In genomic region chr10:62862435-62862834, GRCm38 (mm10) we compare ENCODE assay signal across 12 mouse cellular contexts. TPM values are rescaled to one million over a fixed set of nuclear protein-coding genes. Genes with fewer than 3 reads are reported as not detected.
DNase-seq lines count a peak whose midpoint lies in the region; ATAC-seq and TF ChIP-seq lines count a peak whose summit lies in the region.
"Had no signal": no experiment of that assay in that cellular context is flagged by ENCODE, and none has a peak within 500 bp of the region (broad histone marks: within the 10 kb centered on the region; RNA-seq: fewer than 3 reads in every experiment).

No protein-coding gene starts in this region.

- H3K27me3 ChIP-seq in intestine, postnatal 0 days (replicated peaks; ENCODE audit: control insufficient read depth, insufficient read depth, low read length): no peaks in the 10 kb centered on the region
- H3K27me3 ChIP-seq in intestine, embryonic 16.5 days (replicated peaks; ENCODE audit: control insufficient read depth, insufficient read depth, low read length): no peaks in the 10 kb centered on the region
- no peaks in the 10 kb centered on the region for H3K27me3 ChIP-seq in stomach, postnatal 0 days (ENCODE audit: control insufficient read depth, insufficient read depth, low read length)
- H3K27me3 ChIP-seq in forebrain, embryonic 10.5 days (ENCODE audit: poor library complexity, severe bottlenecking): no peaks in the 10 kb centered on the region
- H3K27me3 ChIP-seq: heart, embryonic 12.5 days; midbrain, embryonic 12.5 days had no signal

- peak; percentile 33 for DNase-seq in thymus, postnatal 14 days
- no peak for DNase-seq in thymus, adult 18-20 months
- peak; percentile 65 for DNase-seq in NIH3T3 (ENCODE audit: low read depth)
- DNase-seq in stomach, postnatal 0 days (ENCODE audit: low spot score): no peak
- DNase-seq in gastrocnemius, adult 8-10 months (ENCODE audit: low spot score in 2 of 2): no peak
- DNase-seq in forebrain, embryonic 10.5 days (ENCODE audit: extremely low spot score, low spot score): no peak
- DNase-seq: right cerebral cortex, postnatal 4 days had no signal

- H3K27ac ChIP-seq in intestine, postnatal 0 days (ENCODE audit: low read depth, low read length): no peak overlapping the region
- H3K27ac ChIP-seq in intestine, embryonic 16.5 days (ENCODE audit: low read length): no peak overlapping the region
- no peak overlapping the region for H3K27ac ChIP-seq in stomach, postnatal 0 days (replicated peaks)
- H3K27ac ChIP-seq in forebrain, embryonic 10.5 days: no peak overlapping the region
- H3K27ac ChIP-seq: midbrain, embryonic 12.5 days had no signal

- no peaks in the 10 kb centered on the region for H3K4me1 ChIP-seq in intestine, postnatal 0 days (replicated peaks; ENCODE audit: control insufficient read depth, insufficient read depth, low read length)
- peaks cover 7% of the 10 kb centered on the region; the same call in 1 of the 2 replicates for H3K4me1 ChIP-seq in intestine, embryonic 16.5 days (ENCODE audit: control insufficient read depth, insufficient read depth, low read length)
- H3K4me1 ChIP-seq in stomach, postnatal 0 days (replicated peaks; ENCODE audit: control insufficient read depth, insufficient read depth): 0 out of 2 replicates have a peak, but pooled peaks cover 2% of the 10 kb centered on the region
- H3K4me1 ChIP-seq in forebrain, embryonic 10.5 days: peaks cover 35% of the 10 kb centered on the region

- TF ChIP-seq EP300 in stomach, postnatal 0 days (optimal IDR thresholded peaks at IDR 0.05): no peak

- ATAC-seq in intestine, postnatal 0 days: no peak
- ATAC-seq in intestine, embryonic 16.5 days: no peak
- no peak for ATAC-seq in stomach, postnatal 0 days (ENCODE audit: low FRiP score, low TSS enrichment)
- ATAC-seq: forebrain, embryonic 16.5 days had no signal

- 91% methylated on average over 1 of the region's 1 CpGs for WGBS in intestine, postnatal 0 days
- 100% methylated on average over 1 of the region's 1 CpGs for WGBS in intestine, embryonic 16.5 days
- WGBS in stomach, postnatal 0 days: 97% methylated on average over 1 of the region's 1 CpGs
- WGBS in forebrain, embryonic 10.5 days: 93% methylated on average over 1 of the region's 1 CpGs

- peak; percentile 55 for TF ChIP-seq CTCF in intestine, postnatal 0 days (IDR thresholded peaks at IDR 0.05; ENCODE audit: low read depth)
- peak; percentile 58 for TF ChIP-seq CTCF in stomach, postnatal 0 days (IDR thresholded peaks at IDR 0.05; ENCODE audit: low read depth)

- no peak overlapping the region for H3K9ac ChIP-seq in intestine, postnatal 0 days (ENCODE audit: low read depth, low read length)
- no peak overlapping the region for H3K9ac ChIP-seq in intestine, embryonic 16.5 days (ENCODE audit: low read depth, low read length)
- H3K9ac ChIP-seq in stomach, postnatal 0 days (ENCODE audit: low read length): no peak overlapping the region
- H3K9ac ChIP-seq: heart, embryonic 12.5 days; midbrain, embryonic 12.5 days had no signal

- H3K4me2 ChIP-seq in intestine, postnatal 0 days (replicated peaks; ENCODE audit: low read depth): no peak overlapping the region
- H3K4me2 ChIP-seq in intestine, embryonic 16.5 days (ENCODE audit: low read depth, low read length): no peak overlapping the region
- H3K4me2 ChIP-seq in stomach, postnatal 0 days (replicated peaks; ENCODE audit: low read depth): no peak overlapping the region
- H3K4me2 ChIP-seq: midbrain, embryonic 12.5 days had no signal

- H3K9me3 ChIP-seq in intestine, postnatal 0 days (ENCODE audit: control insufficient read depth): no peaks in the 10 kb centered on the region
- H3K9me3 ChIP-seq in intestine, embryonic 16.5 days (ENCODE audit: control insufficient read depth, low read length): peaks cover 5% of the 10 kb centered on the region; the same call in 1 of the 2 replicates
- no peaks in the 10 kb centered on the region for H3K9me3 ChIP-seq in stomach, postnatal 0 days (ENCODE audit: control insufficient read depth, low read length)
- H3K9me3 ChIP-seq in forebrain, embryonic 10.5 days: peaks cover 4% of the 10 kb centered on the region; the same call in 1 of the 2 replicates
- H3K9me3 ChIP-seq: midbrain, embryonic 12.5 days had no signal

- H3K36me3 ChIP-seq in intestine, postnatal 0 days (ENCODE audit: control insufficient read depth, insufficient read depth): no peaks in the 10 kb centered on the region
- no peaks in the 10 kb centered on the region for H3K36me3 ChIP-seq in intestine, embryonic 16.5 days (ENCODE audit: control insufficient read depth, insufficient read depth, low read length)
- H3K36me3 ChIP-seq in stomach, postnatal 0 days (ENCODE audit: control insufficient read depth, insufficient read depth, low read length): no peaks in the 10 kb centered on the region
- peaks cover 29% of the 10 kb centered on the region for H3K36me3 ChIP-seq in forebrain, embryonic 10.5 days (replicated peaks)

- H3K4me3 ChIP-seq in intestine, postnatal 0 days (ENCODE audit: low read depth, low read length): no peak overlapping the region
- no peak overlapping the region for H3K4me3 ChIP-seq in intestine, embryonic 16.5 days (ENCODE audit: low read length)
- no peak overlapping the region for H3K4me3 ChIP-seq in stomach, postnatal 0 days (ENCODE audit: low read depth, low read length)
- no peak overlapping the region for H3K4me3 ChIP-seq in forebrain, embryonic 10.5 days
- H3K4me3 ChIP-seq: heart, embryonic 12.5 days; midbrain, embryonic 12.5 days had no signal

RNA-seq across cellular contexts. Expression of gene Tet1, which starts 46.4 kb away (rescaled TPM):
- polyA plus RNA-seq in intestine, postnatal 0 days (2015; fragmentation: Nextera tagmentation; extraction: Ambion mirVana): 3.0 and 5.2 TPM in 2 replicates
- polyA plus RNA-seq in intestine, embryonic 16.5 days (2015; fragmentation: Nextera tagmentation; extraction: Ambion mirVana): 10.6 and 11.1 TPM in 2 replicates
- 6.4 TPM in 2 replicates for polyA plus RNA-seq in stomach, postnatal 0 days (2015; fragmentation: Nextera tagmentation; extraction: Ambion mirVana)
- total RNA-seq in gastrocnemius, adult 8-10 months (2022): 1 to 10 TPM; 1.6 to 3.1 (median 1.7) TPM
- polyA plus RNA-seq in forebrain, embryonic 10.5 days (2016; fragmentation: Nextera tagmentation; extraction: Ambion mirVana): 30.6 and 33.1 TPM in 2 replicates

RNA-seq across cellular contexts. Expression of gene Slc25a16, which starts 58.0 kb away (rescaled TPM):
- polyA plus RNA-seq in intestine, postnatal 0 days (2015; fragmentation: Nextera tagmentation; extraction: Ambion mirVana): 14.6 and 16.3 TPM in 2 replicates
- polyA plus RNA-seq in intestine, embryonic 16.5 days (2015; fragmentation: Nextera tagmentation; extraction: Ambion mirVana): 13.2 and 13.6 TPM in 2 replicates
- polyA plus RNA-seq in stomach, postnatal 0 days (2015; fragmentation: Nextera tagmentation; extraction: Ambion mirVana): 14.7 and 16.5 TPM in 2 replicates
- total RNA-seq in gastrocnemius, adult 8-10 months (2022): 10 to 100 TPM; 18.1 to 24.1 (median 22.0) TPM
- 10.7 and 11.9 TPM in 2 replicates for polyA plus RNA-seq in forebrain, embryonic 10.5 days (2016; fragmentation: Nextera tagmentation; extraction: Ambion mirVana)

Comparison
In these comparisons a context has a peak if more than half of its experiments do, and no peak if none do; other contexts are left out.
1. DNase-seq: peak in thymus, postnatal 14 days (single experiment) and NIH3T3 (single experiment); none in thymus, adult 18-20 months (0 of 2), stomach, postnatal 0 days (single experiment), gastrocnemius, adult 8-10 months (0 of 2) and forebrain, embryonic 10.5 days (single experiment).